9 mouse cellular contexts compared by ENCODE assay signal in the genomic region with DNA sequence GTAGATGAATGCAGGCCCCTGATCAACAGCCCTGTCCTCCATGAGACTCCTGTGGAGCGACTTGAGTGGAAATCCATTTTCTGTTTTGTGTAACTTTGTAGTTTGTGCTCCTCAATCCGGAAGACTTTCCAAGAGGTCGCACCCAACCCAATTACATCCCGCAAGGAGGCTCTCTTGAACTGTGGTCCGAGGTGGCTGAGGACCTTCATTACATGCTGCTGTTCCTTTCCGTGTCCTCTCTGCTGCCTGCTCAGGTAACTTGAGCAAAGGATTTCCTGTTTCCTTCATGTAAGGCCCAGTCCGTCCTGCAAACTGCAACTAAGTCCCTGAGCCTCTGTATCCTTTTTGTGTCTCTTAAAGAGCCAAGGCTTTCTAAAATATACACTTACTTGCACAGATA. TPM values are rescaled to one million over a fixed set of nuclear protein-coding genes. Genes with fewer than 3 reads are reported as not detected.
DNase-seq lines count a peak whose midpoint lies in the region; ATAC-seq and TF ChIP-seq lines count a peak whose summit lies in the region.
"Had no signal": no experiment of that assay in that cellular context is flagged by ENCODE, and none has a peak within 500 bp of the region (broad histone marks: within the 10 kb centered on the region; RNA-seq: fewer than 3 reads in every experiment).

No protein-coding gene starts in this region.

- 0 out of 2 replicates have a peak overlapping the region, but pooled peaks have one; percentile 8 for H3K9ac ChIP-seq in kidney, postnatal 0 days (ENCODE audit: low read depth, low read length)
- H3K9ac ChIP-seq in neural tube, embryonic 12.5 days: no peak overlapping the region

- H3K4me3 ChIP-seq in kidney, postnatal 0 days (replicated peaks; ENCODE audit: low read depth, low read length): no peak overlapping the region
- H3K4me3 ChIP-seq in neural tube, embryonic 12.5 days: no peak overlapping the region

- H3K27me3 ChIP-seq in kidney, postnatal 0 days (ENCODE audit: insufficient read depth, low read length): no peaks in the 10 kb centered on the region
- no peaks in the 10 kb centered on the region for H3K27me3 ChIP-seq in neural tube, embryonic 12.5 days (replicated peaks)

- 25% methylated on average over 7 of the region's 7 CpGs for WGBS in kidney, postnatal 0 days
- 12% methylated on average over 7 of the region's 7 CpGs for WGBS in neural tube, embryonic 12.5 days

- no peak for DNase-seq in kidney, postnatal 0 days (ENCODE audit: low spot score)
- no peak for DNase-seq in kidney, adult 8-10 months
- peak; percentile 45 for DNase-seq in embryo, embryonic 11 days
- peak; percentile 30 for DNase-seq in induced T-regulatory cell, adult 2 months (ENCODE audit: low read depth)
- no peak for DNase-seq in cerebellum, adult 8-10 months
- DNase-seq in gastrocnemius, postnatal 10 days: no peak
- DNase-seq in left cerebral cortex, postnatal 10 days (ENCODE audit: extremely low spot score in 1 of 2, low spot score in 2 of 2): no peak

- H3K4me1 ChIP-seq in kidney, postnatal 0 days (replicated peaks; ENCODE audit: insufficient read depth, low read length): 0 out of 2 replicates have a peak, but pooled peaks cover 3% of the 10 kb centered on the region
- peaks cover 12% of the 10 kb centered on the region for H3K4me1 ChIP-seq in neural tube, embryonic 12.5 days

- TF ChIP-seq CTCF in kidney, postnatal 0 days (IDR thresholded peaks at IDR 0.05; ENCODE audit: low read depth): no peak

- no peaks in the 10 kb centered on the region for H3K36me3 ChIP-seq in kidney, postnatal 0 days (ENCODE audit: insufficient read depth, low read length)
- H3K36me3 ChIP-seq in neural tube, embryonic 12.5 days: no peaks in the 10 kb centered on the region

- intact Hi-C loops in left cerebral cortex, postnatal 10 days (cut with DNase I): loop anchor here (10.0 kb wide), 2 partner anchors 1410 to 1720 kb away; partner anchors contain the start of genes Hist1h2ai, Hist1h2bl and Hist1h3h

- H3K9me3 ChIP-seq in kidney, postnatal 0 days (replicated peaks; ENCODE audit: low read length): no peaks in the 10 kb centered on the region
- no peaks in the 10 kb centered on the region for H3K9me3 ChIP-seq in neural tube, embryonic 12.5 days

- H3K4me2 ChIP-seq in kidney, postnatal 0 days (ENCODE audit: low read length): peak overlapping the region; percentile 23; the same call in 1 of the 2 replicates
- peak overlapping the region; percentile 24 for H3K4me2 ChIP-seq in neural tube, embryonic 12.5 days (replicated peaks)

- no peak overlapping the region for H3K27ac ChIP-seq in kidney, postnatal 0 days
- no peak overlapping the region for H3K27ac ChIP-seq in neural tube, embryonic 12.5 days

- no peak for ATAC-seq in kidney, postnatal 0 days (replicated peaks; ENCODE audit: low FRiP score, low read depth)
- no peak for ATAC-seq in neural tube, embryonic 12.5 days (ENCODE audit: low FRiP score, low read depth)

RNA-seq across cellular contexts. Expression of gene Abt1, which starts 10.8 kb away (rescaled TPM):
- polyA plus RNA-seq in kidney, postnatal 0 days (2015; fragmentation: Nextera tagmentation; extraction: Ambion mirVana): 10.0 and 10.4 TPM in 2 replicates
- 11.4 TPM in 2 replicates for polyA plus RNA-seq in neural tube, embryonic 12.5 days (2016; fragmentation: Nextera tagmentation; extraction: Ambion mirVana)
- 1 to 10 TPM; 4.8 to 5.3 TPM for total RNA-seq in gastrocnemius, postnatal 10 days (2021)
- 1 to 10 TPM; 6.3 to 6.5 TPM for total RNA-seq in left cerebral cortex, postnatal 10 days (2021)

RNA-seq across cellular contexts. Expression of gene Btn1a1, which starts 31.3 kb away (rescaled TPM):
- polyA plus RNA-seq in kidney, postnatal 0 days (2015; fragmentation: Nextera tagmentation; extraction: Ambion mirVana): 0.06 TPM in 1 of 2 replicates, not detected in the other
- not detected in 2 replicates for polyA plus RNA-seq in neural tube, embryonic 12.5 days (2016; fragmentation: Nextera tagmentation; extraction: Ambion mirVana)
- not detected for total RNA-seq in gastrocnemius, postnatal 10 days (2021)
- total RNA-seq in left cerebral cortex, postnatal 10 days (2021): not detected
- total RNA-seq: liver, adult 2 months had no signal
- polyA plus RNA-seq: liver, adult 2 months had no signal

RNA-seq across cellular contexts. Expression of gene Btn2a2, which starts 54.2 kb away (rescaled TPM):
- 0.13 and 0.28 TPM in 2 replicates for polyA plus RNA-seq in kidney, postnatal 0 days (2015; fragmentation: Nextera tagmentation; extraction: Ambion mirVana)
- polyA plus RNA-seq in neural tube, embryonic 12.5 days (2016; fragmentation: Nextera tagmentation; extraction: Ambion mirVana): 0.23 and 0.31 TPM in 2 replicates
- under 1 TPM in 1 of 2 experiments, not detected in 1; 0.11 TPM for total RNA-seq in gastrocnemius, postnatal 10 days (2021)
- under 1 TPM; 0.75 to 0.88 TPM for total RNA-seq in left cerebral cortex, postnatal 10 days (2021)
- total RNA-seq: liver, adult 2 months had no signal
- polyA plus RNA-seq: liver, adult 2 months had no signal

Comparison
In these comparisons a context has a peak if more than half of its experiments do, and no peak if none do; other contexts are left out.
1. DNase-seq: peak in embryo, embryonic 11 days (single experiment) and induced T-regulatory cell, adult 2 months (single experiment); none in kidney, postnatal 0 days (single experiment), kidney, adult 8-10 months (0 of 2), cerebellum, adult 8-10 months (single experiment), gastrocnemius, postnatal 10 days (single experiment) and left cerebral cortex, postnatal 10 days (0 of 2).